Mouse (Mus musculus) brain, embryonic 18.5 days (tissue): ENCODE measurements around the gene Mprip.
"Not testable (repeated sequence)": the region's sequence is repeated elsewhere in the genome, so short reads cannot be mapped to it uniquely, and the experiment has no call there.

Experiments used
- DNase-seq: peaks from one replicate; pipeline ENCODE4 v3.0.0-alpha.2; 2012; ENCODE audit warnings: low read depth, low spot score

The Mprip gene

DNA sequence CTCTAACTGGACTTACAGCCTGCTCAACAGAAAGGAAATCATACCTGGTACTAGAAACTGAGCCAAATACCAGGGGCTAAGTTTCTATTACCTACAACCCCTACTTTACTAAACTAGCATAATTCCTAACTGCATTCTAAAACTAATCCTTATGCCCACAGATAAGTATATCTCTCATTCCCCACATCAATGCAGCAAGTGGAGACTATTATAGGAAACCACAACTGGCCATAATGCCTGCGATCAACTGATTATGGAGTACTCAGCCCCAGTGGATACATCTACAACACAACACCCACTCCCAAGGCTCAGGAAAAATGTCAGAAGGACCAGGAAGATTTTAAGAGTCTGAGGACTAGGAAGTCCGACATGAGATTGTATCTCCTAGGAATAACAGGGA, 7.6 kb upstream of the Mprip start:
- no peak for DNase-seq

- no peak for DNase-seq
These were observed 5.8 kb upstream of the Mprip start for GRCm38 (mm10) chr11:59655337-59655736.

- no peak for DNase-seq
These were observed 5.1 kb upstream of the Mprip start for GRCm38 (mm10) chr11:59656016-59656415.

DNA sequence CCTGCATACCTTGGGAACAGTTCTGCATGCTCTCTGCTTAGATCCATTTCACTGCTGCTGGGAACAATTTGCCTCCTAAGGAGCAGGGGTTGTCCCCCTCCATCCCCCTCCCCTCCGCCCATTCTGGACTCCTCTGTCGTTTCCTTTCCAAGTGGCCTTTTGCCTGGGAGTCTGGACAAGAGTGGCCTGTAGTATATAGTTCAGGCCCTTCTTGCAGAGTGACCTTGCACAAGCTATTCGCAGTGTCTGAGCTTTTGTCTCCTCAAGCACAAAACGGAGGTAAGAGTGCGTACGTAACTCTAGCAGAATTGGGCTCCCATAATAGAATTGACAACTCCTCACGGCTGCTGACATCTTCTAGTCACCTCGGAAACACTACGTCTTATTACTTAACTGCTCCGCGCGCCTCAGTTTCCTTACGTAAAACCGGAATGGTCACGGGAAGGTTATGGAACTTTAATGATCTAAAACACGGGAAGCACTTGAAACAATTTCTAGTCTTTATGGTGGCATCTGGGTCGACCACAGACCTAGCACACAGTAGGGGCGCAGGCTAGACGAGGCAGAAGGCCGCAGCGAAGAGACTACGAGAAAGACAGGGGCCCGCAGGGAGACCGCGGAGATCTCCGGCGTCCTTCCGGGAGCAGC, 620 bp downstream of the Mprip start:
- DNase-seq, result no peak

- peak; percentile 87 for DNase-seq
These were observed 1.2 kb downstream of the Mprip start for GRCm38 (mm10) chr11:59662249-59662788.

- DNase-seq, result no peak
These were observed 2.0 kb downstream of the Mprip start for GRCm38 (mm10) chr11:59662877-59663775.

GRCm38 (mm10) chr11:59663776-59664320, 2.7 kb downstream of the Mprip start:
- DNase-seq, result no peak

- no peak for DNase-seq
These were observed 3.7 kb downstream of the Mprip start for GRCm38 (mm10) chr11:59664818-59665217.

GRCm38 (mm10) chr11:59671049-59671693, 10.1 kb downstream of the Mprip start:
- no peak for DNase-seq

DNA sequence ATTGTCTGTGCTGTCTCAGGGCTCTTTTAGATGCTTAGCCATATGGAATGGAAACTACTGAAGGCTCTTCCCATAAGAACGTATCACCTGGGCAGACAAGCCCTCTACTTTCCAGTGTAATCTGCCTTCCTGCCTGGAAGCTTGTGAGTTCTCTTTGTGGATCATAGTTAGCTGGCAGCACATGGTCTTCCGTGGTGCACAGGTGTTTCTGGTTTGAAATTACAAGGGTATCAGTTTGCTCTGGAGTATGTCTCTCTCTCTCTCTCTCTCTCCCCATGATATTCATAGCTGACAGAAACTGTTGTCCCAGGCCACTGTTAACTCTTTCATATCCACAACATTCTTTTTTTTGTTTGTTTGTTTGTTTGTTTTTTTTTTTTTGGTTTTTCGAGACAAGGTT, 12.9 kb downstream of the Mprip start:
- no peak for DNase-seq

GRCm38 (mm10) chr11:59674746-59675145, 13.6 kb downstream of the Mprip start:
- DNase-seq, result not testable (repeated sequence)

DNA sequence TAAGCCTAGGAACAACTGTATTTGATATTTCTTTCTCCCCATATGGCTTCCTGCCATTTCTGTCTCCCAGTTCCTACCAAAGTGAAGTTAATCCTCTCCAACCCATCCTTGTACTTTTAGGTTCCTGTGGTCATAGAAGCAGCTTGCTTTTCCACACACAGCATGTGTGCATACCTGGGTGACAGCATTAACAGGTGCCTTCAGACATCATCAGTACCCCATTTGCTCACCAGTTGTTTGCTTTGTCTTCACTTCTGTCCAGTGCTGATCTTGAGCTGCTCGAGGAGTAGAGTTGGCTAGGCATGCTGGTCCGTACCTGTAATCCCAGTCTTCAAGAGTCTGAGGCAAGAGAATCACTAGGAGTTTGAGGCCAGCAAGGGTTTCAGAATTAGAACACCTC, 16.7 kb downstream of the Mprip start:
- DNase-seq, result no peak

DNA sequence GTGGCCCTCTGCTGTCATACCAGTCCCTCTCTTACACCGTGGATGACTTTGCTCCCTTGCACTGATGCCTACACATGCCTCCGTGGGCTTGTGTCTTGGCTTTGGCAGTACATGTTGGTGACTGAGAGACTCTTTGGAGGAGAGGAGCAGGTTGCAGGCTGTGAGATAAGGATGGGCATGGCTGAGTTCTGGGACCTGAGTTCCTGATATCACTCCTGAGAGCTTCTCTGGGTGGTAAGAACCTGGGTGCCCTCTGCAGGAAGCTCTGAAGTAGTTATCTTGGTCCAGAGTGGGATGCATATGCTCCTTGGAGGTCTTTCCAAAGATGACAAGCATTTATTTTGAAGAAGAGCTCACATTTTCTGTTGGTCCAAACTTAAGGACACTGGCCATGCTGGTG, 17.6 kb downstream of the Mprip start:
- no peak for DNase-seq

DNA sequence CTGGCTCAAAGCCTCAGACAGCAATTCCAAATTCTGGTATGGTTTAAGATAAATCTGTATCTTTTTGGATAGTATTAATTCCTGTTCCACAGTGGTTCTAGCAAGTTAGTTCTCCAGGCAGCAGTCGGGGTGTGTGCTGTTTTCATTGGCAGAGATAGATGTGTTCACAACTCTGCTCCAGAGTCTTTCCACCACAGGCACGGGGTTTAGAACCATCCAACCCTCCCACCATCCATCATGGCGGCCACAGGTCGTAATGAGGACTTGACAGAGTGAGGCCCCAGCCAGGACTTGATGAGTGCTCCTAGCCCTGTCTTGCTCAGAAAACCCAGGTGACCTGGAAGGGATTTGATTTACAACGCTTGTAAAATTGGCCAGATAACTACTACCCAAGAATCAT, 19.0 kb downstream of the Mprip start:
- no peak for DNase-seq

- no peak for DNase-seq
These were observed 23.9 kb downstream of the Mprip start for GRCm38 (mm10) chr11:59684956-59685355.

GRCm38 (mm10) chr11:59694533-59694932, 33.4 kb downstream of the Mprip start:
- DNase-seq, result no peak

DNA sequence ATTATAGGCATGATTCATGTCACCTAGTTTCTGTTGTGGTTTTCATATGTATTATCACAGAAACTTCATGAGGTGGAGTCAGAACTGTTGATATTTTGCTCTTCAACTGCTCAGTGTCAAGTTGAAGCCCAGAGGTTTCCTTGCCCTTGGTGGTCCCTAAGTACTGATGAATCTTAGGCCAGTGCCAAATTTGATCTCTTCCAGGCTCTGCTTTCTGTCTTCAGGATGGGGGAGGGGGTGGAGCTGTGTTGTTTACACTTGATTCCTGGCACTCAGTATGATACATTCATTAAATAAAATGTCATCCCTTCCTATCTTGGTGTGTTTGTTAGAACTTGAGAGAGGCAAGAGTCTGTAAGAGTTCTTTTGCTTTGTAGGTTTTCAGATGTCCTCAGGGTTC, 34.4 kb downstream of the Mprip start:
- no peak for DNase-seq

GRCm38 (mm10) chr11:59697572-59697971, 36.5 kb downstream of the Mprip start:
- DNase-seq, result no peak

DNA sequence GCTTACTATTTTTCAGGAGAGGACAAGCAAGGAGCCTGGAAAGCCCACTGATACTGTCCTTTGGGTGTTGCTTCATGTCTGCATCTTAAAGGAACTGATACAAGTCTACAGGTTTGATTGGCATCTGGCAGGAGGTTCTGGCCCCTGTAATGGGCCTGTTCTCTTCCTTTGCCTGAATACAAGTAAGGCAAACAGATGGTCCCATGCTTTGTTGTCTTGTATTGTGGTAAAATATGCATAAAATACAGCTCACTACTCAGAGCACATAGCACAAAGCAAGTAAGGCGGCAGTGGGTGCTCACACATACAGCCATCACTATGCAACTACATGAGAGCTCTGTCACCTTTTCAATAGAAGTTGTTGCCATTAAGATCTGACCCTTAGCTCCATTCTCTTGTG, 39.7 kb downstream of the Mprip start:
- DNase-seq, result peak; percentile 8

DNA sequence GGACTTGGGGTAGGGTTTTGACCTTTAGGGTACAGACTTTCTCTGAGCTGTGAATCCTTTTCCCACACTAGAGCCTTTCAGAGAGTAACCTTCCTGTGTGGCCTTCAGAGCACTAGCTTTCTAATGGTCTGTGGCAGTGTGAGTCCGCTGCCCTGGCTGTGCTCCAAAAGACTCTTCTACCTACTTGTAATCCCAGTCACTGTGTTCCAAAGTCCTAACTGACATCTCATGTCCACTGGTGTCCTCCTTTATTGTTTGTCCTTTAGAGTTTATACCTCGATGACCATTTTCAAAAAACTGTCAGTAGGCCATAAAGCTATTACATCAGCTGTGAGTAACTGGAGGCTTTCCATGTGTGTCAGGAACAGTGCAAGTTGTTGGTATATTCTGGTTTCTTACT, 44.0 kb downstream of the Mprip start:
- no peak for DNase-seq

DNA sequence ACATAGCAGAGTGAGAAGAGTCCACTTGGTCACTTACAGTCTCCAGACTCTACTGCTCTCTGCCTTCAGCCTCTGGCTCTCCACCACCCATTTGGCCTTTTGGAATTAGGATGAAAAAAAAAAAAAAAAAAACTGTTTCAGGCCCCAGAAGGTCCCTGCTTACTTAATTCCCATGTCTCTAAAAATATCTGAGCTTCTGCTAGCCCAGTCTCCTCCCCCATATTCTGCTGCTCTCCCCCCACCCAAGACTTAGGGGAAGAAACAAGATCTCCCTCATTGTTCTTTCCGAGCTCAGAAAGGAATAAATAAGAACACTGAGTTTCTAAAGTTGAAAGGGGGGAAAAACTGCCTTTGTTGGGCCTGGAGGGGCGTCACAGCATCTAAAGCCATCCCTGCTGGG, 46.4 kb downstream of the Mprip start:
- DNase-seq, result no peak
